8 mouse cellular contexts compared by ENCODE assay signal in the genomic region with DNA sequence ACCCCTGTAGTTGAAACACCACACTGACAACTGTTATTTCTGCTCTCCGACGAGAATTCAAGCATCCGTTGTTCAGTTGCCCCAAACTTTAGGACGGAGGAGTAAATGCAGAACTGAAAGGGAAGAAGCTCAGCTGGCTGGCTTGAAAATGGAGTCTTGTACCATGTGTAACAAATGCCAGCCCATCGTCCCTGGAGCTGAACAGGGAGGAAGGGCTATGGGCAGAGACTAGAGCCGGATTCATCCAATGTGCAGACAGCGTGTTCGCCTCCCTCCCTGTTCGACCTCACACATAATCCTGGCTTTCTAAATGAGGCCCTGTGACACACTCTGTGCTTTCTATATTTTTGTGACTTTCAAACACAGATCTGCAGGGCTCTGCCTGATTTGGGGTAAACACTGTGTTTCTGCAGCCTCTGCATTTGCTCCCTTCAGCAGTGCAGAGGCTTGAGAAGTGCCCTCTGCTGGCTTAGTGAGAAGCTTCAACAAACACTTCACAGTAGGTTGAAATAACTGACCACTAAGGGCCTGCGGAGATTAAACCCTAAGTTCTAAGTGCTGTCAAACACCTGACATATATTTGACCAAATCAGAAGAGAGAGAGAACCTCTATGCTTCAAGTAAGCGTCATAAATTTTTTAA.
A peak's percentile ranks its signal among the peaks of the same experiment; 100 is the strongest.
DNase-seq lines count a peak whose midpoint lies in the region; ATAC-seq and TF ChIP-seq lines count a peak whose summit lies in the region.
"Had no signal": no experiment of that assay in that cellular context is flagged by ENCODE, and none has a peak within 500 bp of the region (broad histone marks: within the 10 kb centered on the region; RNA-seq: fewer than 3 reads in every experiment).

No protein-coding gene starts in this region.

- no peaks in the 10 kb centered on the region for H3K27me3 ChIP-seq in Patski
- no peaks in the 10 kb centered on the region for H3K27me3 ChIP-seq in kidney, postnatal 0 days (ENCODE audit: insufficient read depth, low read length)
- no peaks in the 10 kb centered on the region for H3K27me3 ChIP-seq in midbrain, embryonic 13.5 days
- H3K27me3 ChIP-seq: limb, embryonic 12.5 days had no signal

- in situ Hi-C loops in Patski (cut with MboI; ENCODE audit: low pct_unique_long_range_greater_than_20kb): loop anchor here (5.0 kb wide), 1 partner anchor 102 kb away; a partner anchor contains a TSS

- peak; percentile 61 for TF ChIP-seq CTCF in Patski (IDR thresholded peaks at IDR 0.05)
- peak; percentile 69 for TF ChIP-seq CTCF in kidney, postnatal 0 days (IDR thresholded peaks at IDR 0.05; ENCODE audit: low read depth)

- CTCF ChIA-PET in Patski (lab: Charles Lee): interaction anchor here (0.9 to 1.9 kb wide), 9 partner anchors 9 to 326 kb away, joined by 3 to 5 read pairs (median 4); no protein-coding TSS in a partner anchor

- H3K27ac ChIP-seq in kidney, postnatal 0 days: no peak overlapping the region
- 0 out of 2 replicates have a peak overlapping the region, but pooled peaks have one; percentile 9 for H3K27ac ChIP-seq in midbrain, embryonic 13.5 days
- H3K27ac ChIP-seq: limb, embryonic 12.5 days had no signal

- no peaks in the 10 kb centered on the region for H3K9me3 ChIP-seq in kidney, postnatal 0 days (replicated peaks; ENCODE audit: low read length)
- no peaks in the 10 kb centered on the region for H3K9me3 ChIP-seq in midbrain, embryonic 13.5 days
- H3K9me3 ChIP-seq: limb, embryonic 12.5 days had no signal

- ATAC-seq in Patski: peak; percentile 76
- ATAC-seq in kidney, postnatal 0 days (replicated peaks; ENCODE audit: low FRiP score, low read depth): peak; percentile 54; the same call in 1 of the 2 replicates
- peak; percentile 67; the same call in 1 of the 2 replicates for ATAC-seq in midbrain, embryonic 13.5 days
- no peak for ATAC-seq in erythroid progenitor cell, adult 5-6 weeks (replicated peaks; ENCODE audit: low FRiP score, poor library complexity, severe bottlenecking)

- DNase-seq in layer of hippocampus, adult 11-12 months (ENCODE audit: low spot score): peak; percentile 65
- no peak for DNase-seq in layer of hippocampus, adult 9-10 months (ENCODE audit: low spot score)
- DNase-seq in Patski (ENCODE audit: low read depth, low spot score): no peak
- DNase-seq in cerebellum, postnatal 14 days: peak; percentile 58 to 62
- DNase-seq in kidney, postnatal 0 days (ENCODE audit: low spot score): peak; percentile 69

- H3K36me3 ChIP-seq in kidney, postnatal 0 days (ENCODE audit: insufficient read depth, low read length): 0 out of 2 replicates have a peak, but pooled peaks cover 13% of the 10 kb centered on the region
- H3K36me3 ChIP-seq in midbrain, embryonic 13.5 days: peaks cover 30% of the 10 kb centered on the region; the same call in 1 of the 2 replicates

- no peaks in the 10 kb centered on the region for H3K4me1 ChIP-seq in kidney, postnatal 0 days (replicated peaks; ENCODE audit: insufficient read depth, low read length)
- no peaks in the 10 kb centered on the region for H3K4me1 ChIP-seq in midbrain, embryonic 13.5 days (replicated peaks)
- H3K4me1 ChIP-seq: limb, embryonic 12.5 days had no signal

- no peak overlapping the region for H3K9ac ChIP-seq in kidney, postnatal 0 days (ENCODE audit: low read depth, low read length)
- no peak overlapping the region for H3K9ac ChIP-seq in midbrain, embryonic 13.5 days (replicated peaks)
- H3K9ac ChIP-seq: limb, embryonic 12.5 days had no signal

- H3K4me3 ChIP-seq in kidney, postnatal 0 days (replicated peaks; ENCODE audit: low read depth, low read length): no peak overlapping the region
- H3K4me3 ChIP-seq in midbrain, embryonic 13.5 days (replicated peaks): no peak overlapping the region
- H3K4me3 ChIP-seq: limb, embryonic 12.5 days had no signal

- POLR2A ChIA-PET in Patski (lab: Charles Lee): interaction anchor here (0.7 kb wide), 1 partner anchor 9 kb away, joined by 3 read pairs; no protein-coding TSS in a partner anchor

- H3K4me2 ChIP-seq in kidney, postnatal 0 days (ENCODE audit: low read length): no peak overlapping the region
- no peak overlapping the region for H3K4me2 ChIP-seq in midbrain, embryonic 13.5 days (replicated peaks)
- H3K4me2 ChIP-seq: limb, embryonic 12.5 days had no signal

- WGBS in kidney, postnatal 0 days: 76% methylated on average over 11 of the region's 11 CpGs
- 86% methylated on average over 11 of the region's 11 CpGs for WGBS in midbrain, embryonic 13.5 days

Comparison
In these comparisons a context has a peak if more than half of its experiments do, and no peak if none do; other contexts are left out.
1. DNase-seq: peak in layer of hippocampus, adult 11-12 months (single experiment), cerebellum, postnatal 14 days (2 of 2) and kidney, postnatal 0 days (single experiment); none in layer of hippocampus, adult 9-10 months (single experiment) and Patski (single experiment).